Mouse (Mus musculus): Measurements from ENCODE around the gene Srcin1. TPM values are rescaled to one million over a fixed set of nuclear protein-coding genes. Genes with fewer than 3 reads are reported as not detected.

Srcin1 gene
- total RNA-seq, 2 experiments from 2014 or later = 246 to 287 TPM

DNA sequence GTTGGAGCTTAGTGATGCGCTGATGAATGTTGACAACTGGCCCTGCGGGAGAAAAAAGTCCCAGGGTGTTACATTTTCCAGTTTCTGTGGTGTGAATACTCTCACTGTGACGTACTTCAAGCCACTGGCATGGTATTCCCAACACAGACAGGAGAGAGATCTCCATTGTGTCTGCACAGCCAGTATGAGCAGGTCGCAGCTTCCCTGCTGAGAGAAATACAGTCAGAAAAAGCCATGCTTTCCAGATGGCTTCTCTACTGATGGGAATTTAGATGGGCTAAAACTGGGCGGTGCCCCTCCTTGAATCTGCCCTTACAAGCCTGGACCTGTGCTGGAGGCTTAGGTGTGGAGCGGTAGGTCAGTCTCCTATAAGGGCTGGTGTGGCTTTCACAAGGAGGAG is 104.7 kb downstream of the Srcin1 start:
- no peak for DNase-seq (ENCODE audit: low spot score in 2 of 2)

DNA sequence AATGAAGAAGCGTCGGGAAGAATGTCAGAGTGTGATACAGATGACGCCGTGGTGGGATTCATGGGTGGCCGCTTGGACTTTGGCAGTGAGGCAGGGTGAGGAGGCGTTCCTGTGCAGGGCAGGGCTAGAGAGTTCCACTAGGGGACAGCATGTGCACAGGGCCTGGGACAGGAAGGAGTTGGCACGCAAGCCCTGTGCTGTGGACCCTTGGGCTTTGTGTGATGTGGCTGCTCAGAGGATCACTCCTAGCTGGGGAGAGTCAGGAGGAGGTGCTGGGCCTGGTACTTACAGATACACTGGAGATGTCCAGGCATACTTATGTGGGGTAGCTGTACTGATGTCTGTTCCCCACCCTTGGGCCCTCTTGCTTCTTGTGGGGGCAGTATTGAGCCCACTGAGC is 106.2 kb downstream of the Srcin1 start:
- DNase-seq (ENCODE audit: low spot score in 2 of 2) = no peak

DNA sequence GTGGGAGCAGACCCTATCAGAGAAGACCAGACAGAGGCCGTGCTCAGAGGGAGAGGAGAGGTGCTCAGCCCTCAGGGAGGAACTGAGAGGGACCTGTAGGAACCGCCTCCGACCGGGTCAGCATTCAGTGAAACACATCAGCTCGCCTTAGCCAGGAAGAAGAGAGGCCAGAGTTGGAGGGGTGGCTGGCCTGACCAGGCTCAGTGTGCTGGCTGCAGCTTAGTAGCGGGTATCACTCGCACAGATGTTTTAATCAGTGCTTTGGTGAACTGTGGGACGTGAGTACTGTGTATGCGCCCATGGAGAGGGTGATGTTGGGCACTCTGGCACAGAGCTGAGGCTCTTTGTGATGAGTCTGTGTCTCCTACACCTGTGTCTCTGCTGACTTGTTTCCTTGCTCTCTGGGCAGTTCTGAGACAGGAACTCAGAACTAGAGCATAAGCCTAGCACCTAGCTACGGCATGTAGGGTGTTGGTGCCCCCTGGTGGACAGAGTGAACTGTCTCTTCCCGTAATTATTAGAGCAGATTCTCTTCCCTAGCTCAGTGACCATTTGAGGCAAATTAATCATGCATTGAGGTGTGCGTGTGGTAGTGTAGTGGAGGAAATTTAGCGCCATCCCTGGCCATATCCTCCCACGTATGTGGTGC is 107.2 kb downstream of the Srcin1 start:
- peak; percentile 84 to 87 for DNase-seq (ENCODE audit: low spot score in 2 of 2)

DNA sequence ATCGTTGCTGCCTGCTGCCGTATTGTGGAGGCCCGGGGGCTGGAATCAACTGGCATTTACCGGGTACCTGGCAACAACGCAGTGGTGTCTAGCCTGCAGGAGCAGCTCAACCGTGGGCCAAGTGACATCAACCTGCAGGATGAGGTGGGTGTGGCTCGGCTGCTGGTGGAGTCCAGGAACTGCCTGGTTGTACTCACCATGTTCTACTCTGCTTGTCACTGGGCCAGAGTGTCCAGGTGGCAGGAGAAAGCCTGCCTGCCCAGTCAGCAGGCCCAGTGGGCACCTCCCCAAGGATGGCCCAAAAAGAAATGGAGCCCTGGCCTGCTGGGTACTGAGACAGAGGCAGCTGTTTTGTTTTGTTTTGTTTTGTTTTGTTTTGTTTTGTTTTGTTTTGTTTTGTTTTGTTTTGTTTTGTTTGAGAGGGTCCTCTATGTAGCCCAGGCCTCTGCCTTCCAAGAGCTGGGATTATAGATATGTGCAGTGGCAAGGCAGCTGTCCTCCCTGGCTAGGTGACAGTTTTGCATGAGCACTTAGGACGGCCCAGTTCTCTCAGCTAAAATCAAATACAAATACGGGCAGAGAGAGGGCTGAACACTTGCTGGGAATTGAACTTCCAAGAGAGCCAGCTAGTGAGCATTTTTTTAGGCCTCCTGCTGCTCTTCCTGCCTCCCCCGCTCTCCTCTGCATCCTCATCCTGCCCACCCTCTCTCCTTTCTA is 109.4 kb downstream of the Srcin1 start:
- DNase-seq (ENCODE audit: low spot score in 2 of 2) = no peak

DNA sequence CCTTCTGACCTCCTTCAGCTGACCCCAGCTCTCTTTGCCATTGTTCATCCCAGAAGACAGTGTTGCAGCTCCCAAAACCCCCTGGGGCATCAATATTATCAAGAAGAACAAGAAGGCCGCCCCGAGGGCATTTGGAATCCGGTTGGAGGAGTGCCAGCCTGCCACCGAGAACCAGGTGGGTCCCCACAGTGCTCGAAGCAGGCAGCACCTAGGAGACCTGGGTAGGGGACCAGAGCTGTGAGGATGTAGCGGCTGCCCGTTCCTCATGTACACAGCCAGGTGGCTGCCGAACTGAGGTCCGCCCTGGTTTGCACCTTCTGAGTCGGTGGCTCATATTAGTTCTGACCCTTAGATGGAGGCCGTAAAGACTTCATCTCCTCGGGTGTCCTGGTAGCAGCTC is 110.0 kb downstream of the Srcin1 start:
- DNase-seq (ENCODE audit: low spot score in 2 of 2) = no peak

DNA sequence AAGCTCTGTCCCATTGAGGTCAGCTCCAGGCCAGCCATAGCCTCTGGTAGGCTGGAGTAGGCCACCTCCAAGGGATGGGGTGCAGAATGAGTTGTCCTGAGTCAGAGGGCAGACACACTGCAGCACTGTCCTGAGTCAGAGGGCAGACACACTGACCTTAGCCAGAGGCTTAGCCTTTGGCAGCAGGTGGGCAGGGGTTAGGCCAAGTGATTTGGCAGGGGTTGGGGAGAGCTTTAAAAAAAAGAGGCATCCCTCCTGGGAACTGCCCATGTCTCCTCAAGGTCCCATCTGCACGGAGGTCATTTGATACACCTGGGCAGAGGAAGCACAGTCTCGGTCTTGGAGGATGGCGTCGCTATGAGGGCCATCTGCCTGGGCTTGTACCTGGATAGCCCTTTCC is 112.0 kb downstream of the Srcin1 start:
- no peak for DNase-seq (ENCODE audit: low spot score in 2 of 2)

DNA sequence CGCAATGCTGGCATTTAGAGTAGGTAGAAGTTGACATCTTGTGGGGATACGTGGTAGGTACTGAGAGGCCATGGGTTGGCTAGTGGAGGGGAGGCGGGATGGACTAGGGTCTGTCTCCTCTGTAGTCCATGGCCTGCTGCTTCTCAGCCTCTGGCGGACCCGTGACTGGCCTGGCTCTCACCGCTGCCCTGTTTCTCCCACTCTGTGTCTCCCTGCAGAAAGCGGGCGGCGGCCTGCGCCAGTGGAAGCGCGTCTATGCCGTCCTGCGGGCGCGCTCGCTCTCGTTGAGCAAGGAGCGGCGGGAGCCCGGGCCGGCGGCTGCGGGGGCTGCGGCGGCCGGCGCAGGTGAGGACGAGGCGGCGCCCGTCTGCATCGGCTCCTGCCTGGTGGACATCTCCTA is 112.8 kb downstream of the Srcin1 start:
- no peak for DNase-seq (ENCODE audit: low spot score in 2 of 2)

DNA sequence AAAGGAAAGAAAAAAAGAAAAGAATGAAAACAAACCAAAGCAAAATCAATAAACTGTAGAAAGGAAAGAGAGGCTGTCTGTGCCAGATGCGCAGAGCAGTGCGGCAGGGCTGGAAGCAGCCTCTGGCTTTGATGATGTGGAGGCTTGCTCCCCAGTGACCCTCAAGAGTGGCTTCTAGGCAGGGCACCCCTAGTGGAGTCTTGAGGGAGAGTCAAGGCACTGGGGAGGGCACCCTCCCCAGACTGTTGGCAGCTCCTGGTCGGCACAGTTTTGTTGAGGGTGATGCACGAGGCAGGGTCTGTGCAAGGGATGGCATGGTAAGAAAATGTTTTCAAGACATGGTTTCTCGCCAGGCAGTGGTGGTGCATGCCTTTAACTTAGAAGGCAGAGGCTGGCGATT is 113.4 kb downstream of the Srcin1 start:
- no peak for DNase-seq (ENCODE audit: low spot score in 2 of 2)

DNA sequence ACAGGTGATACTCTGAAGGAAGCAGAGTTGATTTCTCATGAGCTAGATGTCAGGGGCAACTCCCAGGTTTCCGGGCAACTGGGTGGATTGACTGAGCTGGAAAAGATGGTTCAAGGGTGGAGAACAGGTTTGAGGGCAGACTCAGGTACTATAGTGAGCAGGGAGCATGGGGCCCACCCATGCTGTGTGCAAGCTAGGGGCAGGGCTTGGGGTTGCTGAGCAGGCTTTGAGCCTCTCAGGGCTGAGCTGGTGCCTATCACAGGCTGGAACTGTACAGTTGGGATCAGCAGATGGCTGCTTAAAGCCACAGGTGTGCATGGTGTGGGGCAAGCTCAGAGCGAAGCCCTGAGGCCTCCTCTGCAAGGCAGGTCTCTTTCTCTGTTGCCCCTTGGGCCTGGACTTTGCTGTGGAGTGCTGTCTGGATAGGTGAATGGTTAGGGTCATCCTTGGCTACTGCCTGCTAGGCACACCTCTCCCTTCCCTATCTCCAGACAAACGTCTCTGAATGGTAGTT is 114.6 kb downstream of the Srcin1 start:
- no peak for DNase-seq (ENCODE audit: low spot score in 2 of 2)

Other genes starting within 250 kb of the Srcin1 start
- gene Gpr179, start 224.1 kb downstream of the Srcin1 start, total RNA-seq (2021) = under 1 TPM; 0.09 to 0.12 TPM
- gene Socs7, start 213.6 kb downstream of the Srcin1 start, total RNA-seq (2021) = 10 to 100 TPM; 80.9 to 92.7 TPM
- gene Arhgap23, start 160.7 kb downstream of the Srcin1 start, total RNA-seq (2021) = 10 to 100 TPM; 66.5 to 75.0 TPM
- gene 4933428G20Rik, start 75.8 kb downstream of the Srcin1 start, total RNA-seq (2021) = not detected
- 100 to 1,000 TPM; 103 to 109 TPM for gene Epop, start 53.5 kb upstream of the Srcin1 start, total RNA-seq (2021)
- gene Mllt6, start 87.2 kb upstream of the Srcin1 start, total RNA-seq (2021) = 100 to 1,000 TPM; 135 to 149 TPM
- gene Cisd3, start 109.6 kb upstream of the Srcin1 start, total RNA-seq (2021) = 10 to 100 TPM; 54.7 to 57.2 TPM
- 10 to 100 TPM; 32.4 to 35.2 TPM for gene Pcgf2, start 124.3 kb upstream of the Srcin1 start, total RNA-seq (2021)
- gene Psmb3, start 127.2 kb upstream of the Srcin1 start, total RNA-seq (2021) = 100 to 1,000 TPM; 122 to 128 TPM
- 100 to 1,000 TPM; 120 to 123 TPM for gene Pip4k2b, start 168.5 kb upstream of the Srcin1 start, total RNA-seq (2021)
- 10 to 100 TPM; 18.7 to 19.9 TPM for gene Cwc25, start 190.4 kb upstream of the Srcin1 start, total RNA-seq (2021)
- gene 1700001P01Rik, start 199.7 kb upstream of the Srcin1 start, total RNA-seq (2021) = 1 to 10 TPM in 1 of 2 experiments, under 1 TPM in 1; 0.98 to 1.1 TPM
- 100 to 1,000 TPM; 351 to 356 TPM for gene Rpl23, start 206.3 kb upstream of the Srcin1 start, total RNA-seq (2021)
- 100 to 1,000 TPM; 165 to 168 TPM for gene Lasp1, start 222.8 kb upstream of the Srcin1 start, total RNA-seq (2021)

Data from left cerebral cortex, adult 18-20 months (tissue).